Mouse (Mus musculus) intestine, embryonic 14.5 days (tissue): ENCODE measurements around the gene Atp6v0d1. TPM values are rescaled to one million over a fixed set of nuclear protein-coding genes. Genes with fewer than 3 reads are reported as not detected.
A peak's percentile ranks its signal among the peaks of the same experiment; 100 is the strongest.

Source experiments
- ATAC-seq: fragments of 200-750 bp; cut with Nextera tagmentation; replicated peaks from 2 replicates; pipeline ENCODE4 v1.8.0; 2017; ENCODE audit warnings: low read depth, moderate number of reproducible peaks, moderate TSS enrichment, moderate library complexity; ENCODE audit not compliant: low FRiP score, low TSS enrichment
- DNase-seq: peaks from one replicate; pipeline ENCODE4 v3.0.0-alpha.2; 2018; ENCODE audit warnings: low spot score
- H3K27ac ChIP-seq: fragments of 300-500 bp; sonication (generic); 2 replicates; pipeline ENCODE4 v1.5.1; 2014; ENCODE audit warnings: low read depth, mild to moderate bottlenecking, control low read depth
- H3K27me3 ChIP-seq: fragments of 300-500 bp; sonication (generic); replicated peaks from 2 replicates; pipeline ENCODE4 v1.6.1; 2014; ENCODE audit warnings: low read length, control low read depth; ENCODE audit not compliant: control insufficient read depth, insufficient read depth
- H3K36me3 ChIP-seq: fragments of 300-500 bp; sonication (generic); 2 replicates; pipeline ENCODE4 v1.6.1; 2014; ENCODE audit warnings: low read length, control low read depth; ENCODE audit not compliant: control insufficient read depth, insufficient read depth
- H3K4me1 ChIP-seq: fragments of 300-500 bp; sonication (generic); replicated peaks from 2 replicates; pipeline ENCODE4 v1.6.1; 2014; ENCODE audit warnings: low read length, control low read depth, mixed read lengths; ENCODE audit not compliant: control insufficient read depth, insufficient read depth
- H3K4me2 ChIP-seq: fragments of 300-500 bp; sonication (generic); 2 replicates; pipeline ENCODE4 v1.6.1; 2014; ENCODE audit warnings: low read length
- H3K4me3 ChIP-seq: fragments of 300-500 bp; sonication (generic); 2 replicates; pipeline ENCODE4 v1.5.1; 2014; ENCODE audit warnings: low read depth, low read length, control low read depth, mixed read lengths
- H3K9ac ChIP-seq: fragments of 300-500 bp; sonication (generic); 2 replicates; pipeline ENCODE4 v1.6.1; 2014; ENCODE audit warnings: mild to moderate bottlenecking, low read length
- H3K9me3 ChIP-seq: fragments of 300-500 bp; sonication (generic); 2 replicates; pipeline ENCODE4 v1.6.1; 2016; ENCODE audit warnings: low read length, control low read depth; ENCODE audit not compliant: control insufficient read depth
- WGBS: fragments of 180-500 bp; shearing (Covaris S2); extraction: QIAGEN DNeasy Blood & Tissue Kit; methylation state at CpG from one replicate; pipeline ENCODE4 v1.1.7; 2014; 5-methylcytosine and 5-hydroxymethylcytosine counted together
- polyA plus RNA-seq: library from polyadenylated mRNA; unstranded; fragments of >200 nt; fragmentation: Nextera tagmentation; extraction: Ambion mirVana; gene quantifications from 2 replicates; pipeline ENCODE4 v1.2.1, GENCODE M21; 2014

Gene Atp6v0d1
- polyA plus RNA-seq, 1 experiment from 2014 or later, result 72.7 TPM

GRCm38 (mm10) chr8:105483212-105484029, 82.4 kb downstream of the Atp6v0d1 start:
- peaks cover 14% of the 10 kb centered on the region; the same call in 1 of the 2 replicates for H3K36me3 ChIP-seq
- 0 out of 2 replicates have a peak, but pooled peaks cover 3% of the 10 kb centered on the region for H3K4me1 ChIP-seq
- ATAC-seq (peak; percentile 28; the same call in 1 of the 2 replicates), DNase-seq (no peak)
- 40% methylated on average over 14 of the region's 14 CpGs for WGBS
- no peak overlapping the region for H3K4me2 ChIP-seq
- no peak overlapping the region for H3K9ac ChIP-seq
- no peaks in the 10 kb centered on the region for H3K27me3 ChIP-seq
- no peak overlapping the region for H3K4me3 ChIP-seq
- no peaks in the 10 kb centered on the region for H3K9me3 ChIP-seq
- H3K27ac ChIP-seq, result no peak overlapping the region

GRCm38 (mm10) chr8:105482123-105482522, 83.7 kb downstream of the Atp6v0d1 start:
- DNase-seq (no peak), ATAC-seq (no peak)
- Histone ChIP-seq H3K4me3 (no peak overlapping the region), H3K27ac (no peak overlapping the region), H3K4me2 (no peak overlapping the region), H3K9ac (no peak overlapping the region), H3K9me3 (no peaks in the 10 kb centered on the region), H3K4me1 (0 out of 2 replicates have a peak, but pooled peaks cover 3% of the 10 kb centered on the region), H3K36me3 (peaks cover 14% of the 10 kb centered on the region; the same call in 1 of the 2 replicates), H3K27me3 (no peaks in the 10 kb centered on the region)
- 75% methylated on average over 8 of the region's 8 CpGs for WGBS

- Histone ChIP-seq H3K9me3 (no peaks in the 10 kb centered on the region), H3K4me3 (no peak overlapping the region), H3K4me2 (no peak overlapping the region), H3K9ac (no peak overlapping the region), H3K27ac (no peak overlapping the region), H3K4me1 (0 out of 2 replicates have a peak, but pooled peaks cover 3% of the 10 kb centered on the region), H3K36me3 (peaks cover 14% of the 10 kb centered on the region; the same call in 1 of the 2 replicates), H3K27me3 (no peaks in the 10 kb centered on the region)
- no peak for ATAC-seq
- WGBS, result 74% methylated on average over 6 of the region's 6 CpGs
- DNase-seq, result no peak
These were observed 84.4 kb downstream of the Atp6v0d1 start for GRCm38 (mm10) chr8:105481453-105481852.

GRCm38 (mm10) chr8:105481013-105481412, 84.8 kb downstream of the Atp6v0d1 start:
- Histone ChIP-seq H3K4me1 (0 out of 2 replicates have a peak, but pooled peaks cover 3% of the 10 kb centered on the region), H3K36me3 (peaks cover 14% of the 10 kb centered on the region; the same call in 1 of the 2 replicates), H3K9me3 (no peaks in the 10 kb centered on the region), H3K4me3 (no peak overlapping the region), H3K4me2 (no peak overlapping the region), H3K27me3 (no peaks in the 10 kb centered on the region), H3K9ac (no peak overlapping the region), H3K27ac (no peak overlapping the region)
- ATAC-seq (no peak), DNase-seq (no peak)
- WGBS, result 49% methylated on average over 2 of the region's 2 CpGs

- Histone ChIP-seq H3K27ac (no peak overlapping the region; the same call in 1 of the 2 replicates), H3K9me3 (no peaks in the 10 kb centered on the region), H3K4me1 (peaks cover 10% of the 10 kb centered on the region; the same call in 1 of the 2 replicates), H3K36me3 (peaks cover 4% of the 10 kb centered on the region; the same call in 1 of the 2 replicates), H3K4me2 (no peak overlapping the region), H3K4me3 (no peak overlapping the region), H3K9ac (no peak overlapping the region), H3K27me3 (peaks cover 9% of the 10 kb centered on the region)
- no peak for ATAC-seq
- DNase-seq, result no peak
- WGBS, result 70% methylated on average over 3 of the region's 3 CpGs
These were observed 88.1 kb downstream of the Atp6v0d1 start for GRCm38 (mm10) chr8:105477792-105478191.

- H3K4me3 ChIP-seq, result no peak overlapping the region
- H3K4me1 ChIP-seq, result peaks cover 10% of the 10 kb centered on the region; the same call in 1 of the 2 replicates
- DNase-seq, result no peak
- no peak overlapping the region for H3K9ac ChIP-seq
- no peak overlapping the region for H3K4me2 ChIP-seq
- ATAC-seq, result no peak
- H3K27ac ChIP-seq, result peak overlapping the region; percentile 7; the same call in 1 of the 2 replicates
- WGBS, result 46% methylated on average over 25 of the region's 25 CpGs
- H3K27me3 ChIP-seq, result peaks cover 12% of the 10 kb centered on the region
- H3K36me3 ChIP-seq, result peaks cover 4% of the 10 kb centered on the region; the same call in 1 of the 2 replicates
- H3K9me3 ChIP-seq, result no peaks in the 10 kb centered on the region
These were observed 89.0 kb downstream of the Atp6v0d1 start for GRCm38 (mm10) chr8:105476628-105477413.

GRCm38 (mm10) chr8:105476161-105476560, 89.7 kb downstream of the Atp6v0d1 start:
- ATAC-seq, result no peak
- no peaks in the 10 kb centered on the region for H3K9me3 ChIP-seq
- peaks cover 4% of the 10 kb centered on the region; the same call in 1 of the 2 replicates for H3K36me3 ChIP-seq
- peaks cover 11% of the 10 kb centered on the region; the same call in 1 of the 2 replicates for H3K4me1 ChIP-seq
- no peak overlapping the region for H3K27ac ChIP-seq
- no peak overlapping the region for H3K4me2 ChIP-seq
- H3K4me3 ChIP-seq, result no peak overlapping the region
- no peak for DNase-seq
- WGBS, result 89% methylated on average over 7 of the region's 7 CpGs
- H3K9ac ChIP-seq, result no peak overlapping the region
- H3K27me3 ChIP-seq, result peaks cover 12% of the 10 kb centered on the region

GRCm38 (mm10) chr8:105475742-105476141, 90.1 kb downstream of the Atp6v0d1 start:
- DNase-seq, result no peak
- peaks cover 12% of the 10 kb centered on the region for H3K27me3 ChIP-seq
- 95% methylated on average over 8 of the region's 8 CpGs for WGBS
- H3K9ac ChIP-seq, result no peak overlapping the region
- H3K4me2 ChIP-seq, result no peak overlapping the region
- H3K4me3 ChIP-seq, result no peak overlapping the region
- H3K27ac ChIP-seq, result no peak overlapping the region
- H3K4me1 ChIP-seq, result peaks cover 13% of the 10 kb centered on the region; the same call in 1 of the 2 replicates
- peaks cover 4% of the 10 kb centered on the region; the same call in 1 of the 2 replicates for H3K36me3 ChIP-seq
- no peak for ATAC-seq
- H3K9me3 ChIP-seq, result no peaks in the 10 kb centered on the region
